Mouse (Mus musculus) splenic B cell, adult 2 months (primary cell): ENCODE measurements around the gene Gfra4.

Experiments used
- DNase-seq: peaks from one replicate; pipeline ENCODE4 v3.0.0-alpha.2; 2011; ENCODE audit warnings: low read depth, low spot score
- H3K27me3 ChIP-seq: 2 replicates; pipeline ENCODE4 v1.6.1; 2012; ENCODE audit warnings: mild to moderate bottlenecking, low read length, moderate library complexity, mixed read lengths; ENCODE audit not compliant: control insufficient read depth, poor library complexity, insufficient read depth, severe bottlenecking
- H3K36me3 ChIP-seq: 2 replicates; pipeline ENCODE4 v1.6.1; 2012; ENCODE audit warnings: mild to moderate bottlenecking, low read length, moderate library complexity, mixed read lengths; ENCODE audit not compliant: control insufficient read depth, poor library complexity, insufficient read depth, severe bottlenecking

Gfra4 gene

GRCm38 (mm10) chr2:131058672-131059071 lies 15.8 kb upstream of the Gfra4 start:
- DNase-seq: no peak
- no peaks in the 10 kb centered on the region for H3K36me3 ChIP-seq
- no peaks in the 10 kb centered on the region for H3K27me3 ChIP-seq

DNA sequence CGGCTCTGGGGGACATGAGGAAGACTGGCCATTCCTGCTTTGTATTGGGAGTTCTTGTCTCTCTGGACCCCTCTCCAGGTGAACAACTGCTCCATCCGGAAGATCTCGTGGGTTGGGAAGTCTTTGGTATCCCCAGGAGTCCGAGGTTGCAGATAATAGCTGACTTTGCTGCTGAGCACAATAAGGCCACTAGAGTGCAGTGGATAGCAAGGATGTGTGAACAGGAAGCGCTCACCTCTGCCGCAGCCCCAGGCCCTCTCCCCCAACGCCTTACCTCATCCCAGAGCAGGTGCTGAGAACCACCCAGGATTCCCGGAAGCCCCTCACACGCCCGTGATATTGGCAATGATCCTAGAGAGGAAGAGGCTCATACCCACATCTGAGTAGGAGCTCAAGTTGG lies 13.3 kb upstream of the Gfra4 start:
- no peaks in the 10 kb centered on the region for H3K36me3 ChIP-seq
- DNase-seq: peak; percentile 32

DNA sequence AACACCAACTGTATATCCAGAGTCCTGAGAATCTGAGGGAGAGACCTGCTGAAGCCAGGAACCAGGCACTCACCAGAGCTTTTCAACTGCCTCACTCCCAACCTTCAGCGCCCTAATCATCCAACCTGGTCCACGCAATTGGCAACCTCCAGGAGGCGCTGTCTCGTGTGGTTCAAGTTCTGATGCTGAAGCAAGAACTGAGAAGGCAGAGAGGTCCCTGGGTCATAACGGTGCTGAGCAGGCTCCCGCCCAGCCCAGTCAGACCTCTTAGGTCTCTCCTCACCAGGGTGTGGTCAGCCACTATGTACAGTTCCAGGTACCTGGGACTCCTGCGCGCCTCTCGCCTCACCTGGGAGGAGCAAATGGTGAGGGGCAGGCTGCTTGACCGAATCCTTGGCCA lies 12.7 kb upstream of the Gfra4 start:
- no peaks in the 10 kb centered on the region for H3K36me3 ChIP-seq
- DNase-seq: peak; percentile 59
- H3K27me3 ChIP-seq: no peaks in the 10 kb centered on the region

More for the DNA sequence above, 13.3 kb upstream of the Gfra4 start:
- H3K27me3 ChIP-seq: no peaks in the 10 kb centered on the region

- no peaks in the 10 kb centered on the region for H3K36me3 ChIP-seq
- no peaks in the 10 kb centered on the region for H3K27me3 ChIP-seq
- no peak for DNase-seq
These were observed 11.9 kb upstream of the Gfra4 start for GRCm38 (mm10) chr2:131054646-131055264.

DNA sequence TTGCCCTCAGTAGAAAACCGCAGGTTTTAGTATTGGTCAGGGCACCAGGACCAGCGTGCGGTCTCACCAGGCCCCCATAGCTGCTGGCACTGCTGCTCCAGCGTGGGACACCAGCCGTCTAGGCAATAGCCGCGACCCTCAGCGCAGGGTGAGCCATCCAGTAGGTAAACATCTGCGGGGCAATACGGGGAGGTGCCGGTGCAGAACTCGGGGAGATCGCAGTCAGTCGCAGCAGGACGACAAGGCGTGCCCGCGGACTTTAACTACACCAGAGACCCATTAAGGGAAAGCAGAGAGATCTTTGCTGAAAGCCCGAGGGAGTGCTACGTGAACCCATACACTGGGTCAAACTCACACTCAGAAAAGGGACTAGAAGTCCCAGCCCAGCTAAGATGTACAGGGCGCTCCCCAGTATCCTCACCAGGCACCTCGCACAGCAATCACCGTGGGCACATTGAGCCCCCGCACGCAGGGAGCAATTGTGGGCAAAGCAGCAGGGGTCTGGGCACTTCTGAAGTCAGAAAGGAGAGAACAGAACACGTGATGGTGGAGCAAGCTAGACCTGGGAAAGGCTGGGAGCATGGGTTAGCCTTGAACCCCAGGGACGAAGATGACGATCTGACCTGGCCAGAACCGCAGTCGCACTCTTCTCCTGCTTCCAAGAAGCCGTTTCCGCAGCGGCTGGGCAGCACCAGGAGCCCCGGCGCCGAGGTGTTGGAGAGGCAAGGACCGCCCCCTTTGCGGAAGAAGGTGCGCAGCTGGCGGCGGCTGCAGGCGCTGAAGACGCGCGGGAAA lies 11.2 kb upstream of the Gfra4 start:
- DNase-seq: no peak
- no peaks in the 10 kb centered on the region for H3K27me3 ChIP-seq
- H3K36me3 ChIP-seq: no peaks in the 10 kb centered on the region

GRCm38 (mm10) chr2:131052862-131053418 lies 10.1 kb upstream of the Gfra4 start:
- no peak for DNase-seq
- H3K36me3 ChIP-seq: no peaks in the 10 kb centered on the region

GRCm38 (mm10) chr2:131052043-131052442 lies 9.2 kb upstream of the Gfra4 start:
- H3K27me3 ChIP-seq: no peaks in the 10 kb centered on the region
- DNase-seq: no peak
- H3K36me3 ChIP-seq: no peaks in the 10 kb centered on the region

More at GRCm38 (mm10) chr2:131052862-131053418, 10.1 kb upstream of the Gfra4 start:
- no peaks in the 10 kb centered on the region for H3K27me3 ChIP-seq

GRCm38 (mm10) chr2:131046025-131046424 lies 3.1 kb upstream of the Gfra4 start:
- H3K36me3 ChIP-seq: no peaks in the 10 kb centered on the region
- no peak for DNase-seq
- no peaks in the 10 kb centered on the region for H3K27me3 ChIP-seq

GRCm38 (mm10) chr2:131044989-131045720 lies 2.3 kb upstream of the Gfra4 start:
- DNase-seq: no peak
- Histone ChIP-seq H3K36me3 (no peaks in the 10 kb centered on the region), H3K27me3 (no peaks in the 10 kb centered on the region)

- DNase-seq: no peak
- H3K36me3 ChIP-seq: no peaks in the 10 kb centered on the region
- no peaks in the 10 kb centered on the region for H3K27me3 ChIP-seq
These were observed 1.5 kb upstream of the Gfra4 start for GRCm38 (mm10) chr2:131044354-131044852.

- no peaks in the 10 kb centered on the region for H3K36me3 ChIP-seq
- H3K27me3 ChIP-seq: no peaks in the 10 kb centered on the region
- no peak for DNase-seq
These were observed 1.7 kb downstream of the Gfra4 start for GRCm38 (mm10) chr2:131040854-131041825.

GRCm38 (mm10) chr2:131038675-131039074 lies 4.2 kb downstream of the Gfra4 start:
- H3K36me3 ChIP-seq: no peaks in the 10 kb centered on the region
- DNase-seq: no peak
- H3K27me3 ChIP-seq: no peaks in the 10 kb centered on the region

GRCm38 (mm10) chr2:131038197-131038596 lies 4.7 kb downstream of the Gfra4 start:
- H3K36me3 ChIP-seq: no peaks in the 10 kb centered on the region
- DNase-seq: no peak
- H3K27me3 ChIP-seq: no peaks in the 10 kb centered on the region
